ENCODE assay signal across 18 mouse cellular contexts in genomic region chr5:96965503-96965902, GRCm38 (mm10). TPM values are rescaled to one million over a fixed set of nuclear protein-coding genes. Genes with fewer than 3 reads are reported as not detected.
DNase-seq lines count a peak whose midpoint lies in the region; TF ChIP-seq lines count a peak whose summit lies in the region.
"Had no signal": no experiment of that assay in that cellular context is flagged by ENCODE, and none has a peak within 500 bp of the region (broad histone marks: within the 10 kb centered on the region; RNA-seq: fewer than 3 reads in every experiment).

No protein-coding gene starts in this region.

- H3K9me3 ChIP-seq in heart, embryonic 10.5 days, result no peaks in the 10 kb centered on the region
- H3K9me3 ChIP-seq in midbrain, embryonic 10.5 days (replicated peaks), result no peaks in the 10 kb centered on the region
- H3K9me3 ChIP-seq: embryonic facial prominence, embryonic 13.5 days; forebrain, embryonic 12.5 days; heart, embryonic 12.5 days; hindbrain, embryonic 10.5 days had no signal

- H3K4me3 ChIP-seq in heart, embryonic 10.5 days, result no peak overlapping the region
- H3K4me3 ChIP-seq in layer of hippocampus, adult 2 months, result no peak overlapping the region
- no peak overlapping the region for H3K4me3 ChIP-seq in midbrain, embryonic 10.5 days
- H3K4me3 ChIP-seq: embryonic facial prominence, embryonic 13.5 days; heart, adult 2 months had no signal

- no peaks in the 10 kb centered on the region for H3K36me3 ChIP-seq in heart, embryonic 10.5 days
- H3K36me3 ChIP-seq in midbrain, embryonic 10.5 days, result no peaks in the 10 kb centered on the region
- H3K36me3 ChIP-seq: embryonic facial prominence, embryonic 13.5 days; forebrain, embryonic 12.5 days; heart, embryonic 12.5 days; hindbrain, embryonic 10.5 days had no signal

- WGBS in heart, embryonic 10.5 days, result 82% methylated on average over 2 of the region's 2 CpGs
- 79% methylated on average over 2 of the region's 2 CpGs for WGBS in midbrain, embryonic 10.5 days

- no peak overlapping the region for H3K27ac ChIP-seq in heart, embryonic 10.5 days
- peak overlapping the region; percentile 55; the same call in 1 of the 2 replicates for H3K27ac ChIP-seq in layer of hippocampus, adult 2 months
- H3K27ac ChIP-seq in midbrain, embryonic 10.5 days (replicated peaks), result no peak overlapping the region
- H3K27ac ChIP-seq: heart, adult 2 months had no signal

- no peak for TF ChIP-seq CTCF in layer of hippocampus, adult 2 months (conservative IDR thresholded peaks at IDR 0.05)

- H3K27me3 ChIP-seq in heart, embryonic 10.5 days (ENCODE audit: insufficient read depth, poor library complexity, severe bottlenecking), result no peaks in the 10 kb centered on the region
- H3K27me3 ChIP-seq in midbrain, embryonic 10.5 days (ENCODE audit: low read depth, poor library complexity, severe bottlenecking), result no peaks in the 10 kb centered on the region; the same call in 1 of the 2 replicates
- H3K27me3 ChIP-seq: embryonic facial prominence, embryonic 13.5 days; forebrain, embryonic 12.5 days; heart, embryonic 12.5 days; Patski had no signal

- DNase-seq in heart, adult 11 months, result peak; percentile 21
- DNase-seq in heart, embryonic 10.5 days (ENCODE audit: low spot score), result no peak
- DNase-seq in layer of hippocampus, adult 2 months (ENCODE audit: low spot score in 2 of 2), result no peak
- no peak for DNase-seq in layer of hippocampus, postnatal 14 days (ENCODE audit: low spot score in 2 of 2)
- DNase-seq in kidney, postnatal 25 days, result peak; percentile 63 to 83
- DNase-seq in right cerebral cortex, postnatal 36 days (ENCODE audit: low spot score in 2 of 2), result no peak
- DNase-seq in midbrain, embryonic 10.5 days (ENCODE audit: low spot score), result no peak
- DNase-seq: adrenal gland, postnatal 14 days; cerebellum, adult 11-12 months; cerebellum, adult 9-10 months; cerebellum, postnatal 25 days; gastrocnemius, postnatal 10 days; heart, adult 2 months had no signal

- peaks cover 26% of the 10 kb centered on the region for H3K4me1 ChIP-seq in heart, embryonic 10.5 days
- H3K4me1 ChIP-seq in midbrain, embryonic 10.5 days, result peaks cover 41% of the 10 kb centered on the region

RNA-seq across cellular contexts. Expression of gene Bmp2k, which starts 32.0 kb away (rescaled TPM):
- polyA plus RNA-seq in heart, embryonic 10.5 days (2016; fragmentation: Nextera tagmentation; extraction: Ambion mirVana), result 10.2 and 12.3 TPM in 2 replicates
- 10 to 100 TPM; 12.3 to 13.2 TPM for total RNA-seq in layer of hippocampus, adult 2 months (2021)
- total RNA-seq in layer of hippocampus, postnatal 14 days (2021), result 10 to 100 TPM; 13.7 to 14.3 TPM
- 8.9 and 9.2 TPM in 2 replicates for polyA plus RNA-seq in midbrain, embryonic 10.5 days (2016; fragmentation: Nextera tagmentation; extraction: Ambion mirVana)

Comparison
In these comparisons a context has a peak if more than half of its experiments do, and no peak if none do; other contexts are left out.
1. DNase-seq: peak in heart, adult 11 months (single experiment) and kidney, postnatal 25 days (2 of 2); none in heart, embryonic 10.5 days (single experiment), layer of hippocampus, adult 2 months (0 of 2), layer of hippocampus, postnatal 14 days (0 of 2), right cerebral cortex, postnatal 36 days (0 of 2) and midbrain, embryonic 10.5 days (single experiment).